Mouse (Mus musculus) 3T3-L1 (cell line): Measurements from ENCODE around the gene Bbx.

Experiments
- DNase-seq: peaks from one replicate; pipeline ENCODE4 v3.0.0-alpha.2; 2015; ENCODE audit warnings: low read depth, low spot score

Gene Bbx

DNA sequence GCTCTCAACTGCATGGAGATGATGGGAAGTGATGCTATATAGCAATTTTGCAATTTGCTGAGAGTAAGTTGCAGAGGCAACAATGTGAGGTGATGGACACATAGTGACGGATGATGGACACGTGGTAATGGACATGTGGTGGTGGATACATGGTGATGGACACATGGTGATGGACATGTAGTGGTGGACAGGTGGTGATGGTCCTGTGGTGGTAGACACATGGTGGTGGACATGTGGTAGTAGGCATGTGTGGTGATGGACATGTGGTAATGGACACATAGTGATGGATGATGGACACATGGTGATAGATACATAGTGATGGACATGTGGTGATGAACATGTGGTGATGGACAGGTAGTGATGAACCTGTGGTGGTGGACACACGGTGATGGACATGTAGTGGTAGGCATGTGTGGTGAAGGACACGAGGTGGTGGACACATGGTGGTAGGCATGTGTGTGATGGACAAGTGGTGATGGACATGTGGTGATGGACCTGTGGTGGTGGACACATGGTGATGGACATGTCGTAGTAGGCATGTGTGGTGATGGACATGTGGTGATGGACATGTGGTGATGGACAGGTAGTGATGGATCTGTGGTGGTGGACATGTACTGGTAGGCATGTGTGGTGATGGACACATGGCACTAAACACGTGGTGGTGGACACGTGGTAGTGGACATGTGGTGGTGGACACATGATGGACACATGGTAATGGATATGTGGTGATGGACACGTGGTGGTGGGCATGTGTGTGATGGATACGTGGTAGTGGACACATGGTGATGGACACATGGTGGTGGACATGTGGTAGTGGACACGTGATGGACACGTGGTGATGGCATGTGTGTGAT is 271.5 kb downstream of the Bbx start:
- no peak for DNase-seq

GRCm38 (mm10) chr16:50158546-50158945 is 273.6 kb downstream of the Bbx start:
- DNase-seq, result no peak

DNA sequence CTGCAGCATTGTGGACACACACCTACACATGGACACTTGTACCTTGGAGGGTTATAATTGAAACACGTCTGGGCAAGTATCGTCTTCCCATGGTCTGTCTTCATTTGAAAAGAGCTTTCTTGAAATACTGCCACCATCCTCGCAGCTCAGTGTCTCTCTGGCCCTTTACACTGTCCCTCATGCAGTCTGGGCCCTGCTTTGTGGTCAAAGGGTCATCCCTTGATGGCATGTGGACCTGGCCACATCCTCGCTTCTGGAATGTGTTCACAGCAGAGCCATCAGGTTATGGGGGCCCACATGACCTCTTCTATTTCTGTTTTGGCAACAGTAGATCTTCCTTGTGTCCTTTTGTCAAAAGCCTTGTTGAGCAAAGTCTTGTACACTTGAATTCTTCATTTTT is 282.6 kb downstream of the Bbx start:
- DNase-seq, result no peak

DNA sequence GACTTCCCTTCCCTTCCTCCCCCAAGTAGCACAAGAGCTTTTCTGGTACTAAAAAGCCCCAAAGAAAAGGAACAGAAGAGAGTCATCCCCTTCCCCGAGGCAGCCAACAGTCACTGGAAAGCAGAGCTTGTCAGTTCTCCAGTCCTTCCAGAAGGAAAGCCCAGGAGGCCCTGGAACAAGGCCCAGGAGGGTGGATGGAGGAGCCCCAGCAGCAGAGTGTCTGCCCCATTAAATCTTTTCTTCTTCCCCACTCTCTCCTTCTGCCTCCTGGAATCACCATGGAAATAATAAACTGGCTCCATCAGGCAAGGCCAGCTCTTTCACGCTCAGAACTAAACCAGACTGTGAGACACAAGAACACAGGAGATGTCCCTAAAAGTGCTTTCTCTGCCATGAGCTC is 284.3 kb downstream of the Bbx start:
- DNase-seq, result no peak
